Mouse (Mus musculus) kidney, adult 2 months (tissue): Measurements from ENCODE around the gene 1700020A23Rik.

Source experiments
- CTCF ChIP-seq: fragments of 200-500 bp; conservative IDR thresholded peaks from 2 replicates; pipeline ENCODE4 v1.5.1; 2011; ENCODE audit warnings: low read depth, mild to moderate bottlenecking, control low read depth, low read length, moderate library complexity, mixed read lengths; ENCODE audit not compliant: insufficient read depth, insufficient read length
- POLR2A ChIP-seq: fragments of 200-500 bp; IDR thresholded peaks from one replicate; pipeline ENCODE4 v1.6.1; 2011; ENCODE audit warnings: low read depth, low read length, control low read depth

DNA sequence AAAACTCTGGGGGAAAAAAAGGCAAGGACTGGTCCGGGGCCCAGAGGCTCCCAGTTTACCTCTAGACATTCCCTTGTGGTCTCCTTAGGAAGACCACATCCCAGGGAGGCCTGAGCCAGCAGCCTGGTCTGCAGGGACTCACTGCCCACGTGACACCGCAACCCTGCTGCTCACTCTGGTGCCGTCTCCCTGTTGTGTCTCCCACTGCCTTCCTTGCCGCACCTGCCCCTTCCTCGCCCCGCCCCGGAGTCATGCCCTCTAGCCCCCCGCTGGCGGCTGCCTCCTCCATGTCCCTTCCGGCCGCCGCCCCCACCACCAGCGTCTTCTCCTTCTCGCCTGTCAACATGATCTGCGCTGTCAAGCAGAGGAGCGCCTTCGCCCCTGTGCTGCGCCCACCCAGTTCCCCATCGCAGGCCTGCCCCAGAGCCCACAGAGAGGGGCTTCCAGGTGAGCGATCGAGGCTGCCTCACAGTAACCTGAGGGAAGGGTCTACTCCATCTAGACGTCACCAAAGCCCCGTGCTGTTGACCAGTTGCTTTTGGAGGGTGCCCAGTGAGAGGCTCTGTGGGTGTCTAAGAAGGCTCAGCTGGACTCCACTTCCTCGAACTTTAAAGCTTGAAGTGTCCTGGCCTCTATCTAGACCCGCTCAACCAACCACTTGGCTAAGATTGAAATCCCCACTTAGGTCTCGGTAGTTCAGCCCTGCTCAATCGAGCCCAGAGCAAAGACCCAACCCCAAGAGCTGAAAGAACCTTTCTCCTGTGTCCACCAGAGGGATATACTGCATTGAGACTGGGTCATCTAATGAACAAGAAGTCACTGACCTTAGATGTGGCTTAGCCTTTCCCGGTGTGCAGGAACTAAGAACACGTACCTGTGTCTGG lies 39.6 kb upstream of the 1700020A23Rik start:
- TF ChIP-seq POLR2A, result no peak
- no peak for TF ChIP-seq CTCF
